Mouse (Mus musculus) stomach, postnatal 0 days (tissue): ENCODE measurements around the gene Ctsl. TPM values are rescaled to one million over a fixed set of nuclear protein-coding genes. Genes with fewer than 3 reads are reported as not detected.

Source experiments
- ATAC-seq: fragments of 200-750 bp; cut with Nextera tagmentation; 2 replicates; pipeline ENCODE4 v1.8.0; 2017; ENCODE audit not compliant: low FRiP score, low TSS enrichment
- DNase-seq: peaks from one replicate; pipeline ENCODE4 v3.0.0-alpha.2; 2016; ENCODE audit warnings: low spot score
- H3K27ac ChIP-seq: fragments of 300-500 bp; sonication (generic); replicated peaks from 2 replicates; pipeline ENCODE4 v1.5.1; 2014; ENCODE audit warnings: mild to moderate bottlenecking, control low read depth
- H3K27me3 ChIP-seq: fragments of 300-500 bp; sonication (generic); 2 replicates; pipeline ENCODE4 v1.6.1; 2014; ENCODE audit warnings: low read length; ENCODE audit not compliant: control insufficient read depth, insufficient read depth
- H3K36me3 ChIP-seq: fragments of 300-500 bp; sonication (generic); 2 replicates; pipeline ENCODE4 v1.6.1; 2014; ENCODE audit warnings: low read length, mixed read lengths; ENCODE audit not compliant: control insufficient read depth, insufficient read depth
- H3K4me1 ChIP-seq: fragments of 300-500 bp; sonication (generic); replicated peaks from 2 replicates; pipeline ENCODE4 v1.6.1; 2014; ENCODE audit warnings: antibody characterized with exemption; ENCODE audit not compliant: control insufficient read depth, insufficient read depth
- H3K4me2 ChIP-seq: fragments of 300-500 bp; sonication (generic); replicated peaks from 2 replicates; pipeline ENCODE4 v1.6.1; 2014; ENCODE audit warnings: low read depth, mild to moderate bottlenecking, control low read depth, moderate library complexity
- H3K4me3 ChIP-seq: fragments of 300-500 bp; sonication (generic); 2 replicates; pipeline ENCODE4 v1.5.1; 2014; ENCODE audit warnings: low read depth, low read length, control low read depth
- H3K9ac ChIP-seq: fragments of 300-500 bp; sonication (generic); 2 replicates; pipeline ENCODE4 v1.6.1; 2014; ENCODE audit warnings: mild to moderate bottlenecking, low read length, control low read depth, mixed read lengths
- H3K9me3 ChIP-seq: fragments of 300-500 bp; sonication (generic); 2 replicates; pipeline ENCODE4 v1.6.1; 2016; ENCODE audit warnings: low read length; ENCODE audit not compliant: control insufficient read depth
- CTCF ChIP-seq: IDR thresholded peaks from 2 replicates; pipeline ENCODE4 v1.5.1; 2016; ENCODE audit warnings: antibody characterized with exemption, low read depth, mild to moderate bottlenecking, moderate library complexity
- EP300 ChIP-seq: optimal IDR thresholded peaks from 2 replicates; pipeline ENCODE3; 2016; ENCODE audit warnings: antibody characterized with exemption
- WGBS: fragments of 180-500 bp; shearing (Covaris S2); extraction: QIAGEN DNeasy Blood & Tissue Kit; methylation state at CpG from one replicate; pipeline ENCODE4 v1.1.7; 2014; 5-methylcytosine and 5-hydroxymethylcytosine counted together
- polyA plus RNA-seq: library from polyadenylated mRNA; unstranded; fragments of >200 nt; fragmentation: Nextera tagmentation; extraction: Ambion mirVana; gene quantifications from 2 replicates; pipeline ENCODE4 v1.2.1, GENCODE M21; 2015

The Ctsl gene
- polyA plus RNA-seq: 183 and 184 TPM in 2 replicates

GRCm38 (mm10) chr13:64370173-64370940 lies at the start of gene Ctsl:
Gene Ctsl, minus strand, starts transcription at chr13:64370890.
- WGBS: under 1% methylated on average over 43 of the region's 43 CpGs
- TF ChIP-seq CTCF (0 out of 2 replicates have a peak, but pooled peaks have one; percentile 7), EP300 (no peak)
- Histone ChIP-seq H3K36me3 (peaks cover 10% of the 10 kb centered on the region), H3K4me1 (no peaks in the 10 kb centered on the region), H3K4me2 (peak within 1 kb of the TSS; percentile 83), H3K9me3 (no peaks in the 10 kb centered on the region), H3K4me3 (peak within 1 kb of the TSS; percentile 83), H3K27me3 (no peaks in the 10 kb centered on the region; the same call in 1 of the 2 replicates), H3K27ac (peak within 1 kb of the TSS; percentile 67), H3K9ac (peak within 1 kb of the TSS; percentile 83)
- peak; percentile 100 for ATAC-seq
- peak; percentile 94 for DNase-seq

GRCm38 (mm10) chr13:64416955-64417601 lies 46.4 kb upstream of the Ctsl start:
- ATAC-seq: peak; percentile 72
- WGBS: 22% methylated on average over 5 of the region's 5 CpGs
- no peaks in the 10 kb centered on the region for H3K4me1 ChIP-seq

GRCm38 (mm10) chr13:64415659-64416058 lies 45.0 kb upstream of the Ctsl start:
- ATAC-seq (no peak), DNase-seq (no peak)
- Histone ChIP-seq H3K27ac (no peak overlapping the region), H3K36me3 (no peaks in the 10 kb centered on the region), H3K9me3 (no peaks in the 10 kb centered on the region), H3K4me2 (no peak overlapping the region), H3K4me1 (no peaks in the 10 kb centered on the region), H3K9ac (no peak overlapping the region), H3K4me3 (no peak overlapping the region), H3K27me3 (no peaks in the 10 kb centered on the region)
- TF ChIP-seq EP300: no peak
- no peak for TF ChIP-seq CTCF
- 84% methylated on average over 2 of the region's 2 CpGs for WGBS

More at GRCm38 (mm10) chr13:64416955-64417601, 46.4 kb upstream of the Ctsl start:
- no peak for TF ChIP-seq EP300
- no peak for TF ChIP-seq CTCF
- H3K9me3 ChIP-seq: no peaks in the 10 kb centered on the region
- no peak overlapping the region for H3K4me3 ChIP-seq
- peak; percentile 34 for DNase-seq
- H3K27me3 ChIP-seq: no peaks in the 10 kb centered on the region
- H3K4me2 ChIP-seq: no peak overlapping the region
- 0 out of 2 replicates have a peak overlapping the region, but pooled peaks have one; percentile 45 for H3K27ac ChIP-seq
- H3K36me3 ChIP-seq: no peaks in the 10 kb centered on the region
- no peak overlapping the region for H3K9ac ChIP-seq

GRCm38 (mm10) chr13:64412752-64413257 lies 42.1 kb upstream of the Ctsl start:
- 82% methylated on average over 2 of the region's 2 CpGs for WGBS

GRCm38 (mm10) chr13:64411282-64411681 lies 40.6 kb upstream of the Ctsl start:
- WGBS: 76% methylated on average over 2 of the region's 2 CpGs
- H3K4me1 ChIP-seq: no peaks in the 10 kb centered on the region
- H3K27me3 ChIP-seq: no peaks in the 10 kb centered on the region
- H3K27ac ChIP-seq: no peak overlapping the region
- no peaks in the 10 kb centered on the region for H3K36me3 ChIP-seq
- no peak overlapping the region for H3K4me3 ChIP-seq
- H3K9me3 ChIP-seq: no peaks in the 10 kb centered on the region
- no peak for TF ChIP-seq EP300
- TF ChIP-seq CTCF: no peak
- no peak overlapping the region for H3K4me2 ChIP-seq
- H3K9ac ChIP-seq: no peak overlapping the region
- no peak for ATAC-seq
- DNase-seq: no peak

More at GRCm38 (mm10) chr13:64412752-64413257, 42.1 kb upstream of the Ctsl start:
- ATAC-seq: no peak
- Histone ChIP-seq H3K4me2 (no peak overlapping the region), H3K4me3 (no peak overlapping the region), H3K4me1 (no peaks in the 10 kb centered on the region), H3K36me3 (no peaks in the 10 kb centered on the region), H3K9me3 (no peaks in the 10 kb centered on the region), H3K27ac (no peak overlapping the region), H3K9ac (no peak overlapping the region), H3K27me3 (no peaks in the 10 kb centered on the region)
- no peak for DNase-seq
- TF ChIP-seq CTCF: no peak
- no peak for TF ChIP-seq EP300
